Mouse (Mus musculus) liver, postnatal 0 days (tissue): Measurements from ENCODE around the gene Traf3.

ENCODE experiments used
- CTCF ChIP-seq: sonication (generic); IDR thresholded peaks from 2 replicates; pipeline ENCODE4 v1.5.1; 2016; ENCODE audit warnings: antibody characterized with exemption, low read depth
- EP300 ChIP-seq: IDR thresholded peaks from 2 replicates; pipeline ENCODE4 v1.6.1; 2016; ENCODE audit warnings: antibody characterized with exemption, low read depth, mild to moderate bottlenecking

DNA sequence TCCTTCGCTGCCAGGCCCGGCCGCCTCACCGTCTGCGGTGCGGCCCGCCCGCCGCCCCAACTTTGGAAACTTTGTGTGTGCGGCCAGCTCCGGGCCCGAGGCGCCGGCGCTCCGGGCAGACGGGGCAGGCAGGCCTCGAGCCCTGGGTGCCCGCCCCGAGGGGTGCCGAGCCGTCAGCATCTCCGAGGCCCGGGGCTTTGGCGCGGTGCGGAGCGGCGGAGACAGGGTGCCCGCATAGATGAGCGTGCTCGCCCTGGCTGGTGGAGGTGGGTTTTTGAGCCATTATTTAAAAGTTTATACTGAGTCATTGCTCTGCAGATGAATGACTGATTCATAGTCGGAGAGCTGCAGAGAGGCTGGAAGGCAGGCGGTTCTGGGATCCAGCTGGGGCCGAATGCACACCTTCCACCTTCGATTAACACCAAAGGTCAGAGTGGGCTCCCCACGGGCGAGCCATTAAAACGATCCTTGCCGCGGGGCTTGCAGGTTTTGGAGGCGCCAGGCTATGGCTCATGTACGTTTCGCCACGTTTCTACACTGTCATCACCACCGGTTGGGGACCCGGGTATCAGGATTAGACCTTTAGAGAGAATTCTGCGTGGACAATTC, 615 bp downstream of the Traf3 start:
- TF ChIP-seq CTCF (no peak), EP300 (no peak)
